Mouse (Mus musculus) T-helper 1 cell (primary cell): ENCODE measurements around the gene Capg.

ENCODE experiments used
- in situ Hi-C: fragments of 300-600 bp; cut with MboI, MseI; formaldehyde crosslinking; loops from one replicate; pipeline ENCODE4 v1.15.1; 2025; ENCODE audit warnings: high pct_unique_total_duplicates

The Capg gene

GRCm38 (mm10) chr6:72532580-72532979 lies 11.6 kb upstream of the Capg start:
- in situ Hi-C loops: loop anchor here (5.0 kb wide), 1 partner anchor 35 kb away; no protein-coding TSS in a partner anchor

GRCm38 (mm10) chr6:72533555-72533954 lies 10.6 kb upstream of the Capg start:
- in situ Hi-C loops: loop anchor here (5.0 kb wide), 1 partner anchor 34 kb away; no protein-coding TSS in a partner anchor

GRCm38 (mm10) chr6:72534035-72534809 lies 10.0 kb upstream of the Capg start:
- in situ Hi-C loops: loop anchor here (5.0 kb wide), 1 partner anchor 33 kb away; no protein-coding TSS in a partner anchor

GRCm38 (mm10) chr6:72535165-72535564 lies 9.0 kb upstream of the Capg start:
- in situ Hi-C loops: loop anchor here (5.0 kb wide), 1 partner anchor 108 kb away; no protein-coding TSS in a partner anchor

- in situ Hi-C loops: loop anchor here (5.0 kb wide), 1 partner anchor 111 kb away; no protein-coding TSS in a partner anchor
These were observed 6.1 kb upstream of the Capg start for GRCm38 (mm10) chr6:72537998-72538500.

- in situ Hi-C loops: loop anchor here (5.0 kb wide), 1 partner anchor 111 kb away; no protein-coding TSS in a partner anchor
These were observed 5.6 kb upstream of the Capg start for GRCm38 (mm10) chr6:72538562-72539031.

GRCm38 (mm10) chr6:72543265-72543850 lies 833 bp upstream of the Capg start:
- in situ Hi-C loops: no loop called here

GRCm38 (mm10) chr6:72545377-72545776 lies 1.2 kb downstream of the Capg start:
- in situ Hi-C loops: no loop called here

GRCm38 (mm10) chr6:72547121-72547520 lies 2.9 kb downstream of the Capg start:
- in situ Hi-C loops: no loop called here

- in situ Hi-C loops: no loop called here
These were observed 3.7 kb downstream of the Capg start for GRCm38 (mm10) chr6:72547862-72548261.

GRCm38 (mm10) chr6:72549041-72549580 lies 4.9 kb downstream of the Capg start:
- in situ Hi-C loops: no loop called here

- in situ Hi-C loops: no loop called here
These were observed 5.8 kb downstream of the Capg start for GRCm38 (mm10) chr6:72550025-72550424.

GRCm38 (mm10) chr6:72550503-72551100 lies 6.4 kb downstream of the Capg start:
- in situ Hi-C loops: no loop called here

- in situ Hi-C loops: no loop called here
These were observed 8.2 kb downstream of the Capg start for GRCm38 (mm10) chr6:72552171-72553078.

GRCm38 (mm10) chr6:72553079-72553412 lies 8.9 kb downstream of the Capg start:
- in situ Hi-C loops: no loop called here

- in situ Hi-C loops: loop anchor here (5.0 kb wide), 1 partner anchor 134 kb away; no protein-coding TSS in a partner anchor
These were observed 16.6 kb downstream of the Capg start for GRCm38 (mm10) chr6:72560801-72561200.

- in situ Hi-C loops: loop anchor here (5.0 kb wide), 1 partner anchor 135 kb away; no protein-coding TSS in a partner anchor
These were observed 18.3 kb downstream of the Capg start for GRCm38 (mm10) chr6:72562486-72562885.

GRCm38 (mm10) chr6:72562894-72563293 lies 18.7 kb downstream of the Capg start:
- in situ Hi-C loops: loop anchor here (5.0 kb wide), 1 partner anchor 136 kb away; no protein-coding TSS in a partner anchor

GRCm38 (mm10) chr6:72565506-72565905 lies 21.3 kb downstream of the Capg start:
- in situ Hi-C loops: loop anchor here (5.0 kb wide), 1 partner anchor 33 kb away; no protein-coding TSS in a partner anchor

- in situ Hi-C loops: loop anchor here (5.0 kb wide), 1 partner anchor 34 kb away; no protein-coding TSS in a partner anchor
These were observed 21.9 kb downstream of the Capg start for GRCm38 (mm10) chr6:72566044-72566443.
